ENCODE assay signal across 10 mouse cellular contexts in the genomic region with DNA sequence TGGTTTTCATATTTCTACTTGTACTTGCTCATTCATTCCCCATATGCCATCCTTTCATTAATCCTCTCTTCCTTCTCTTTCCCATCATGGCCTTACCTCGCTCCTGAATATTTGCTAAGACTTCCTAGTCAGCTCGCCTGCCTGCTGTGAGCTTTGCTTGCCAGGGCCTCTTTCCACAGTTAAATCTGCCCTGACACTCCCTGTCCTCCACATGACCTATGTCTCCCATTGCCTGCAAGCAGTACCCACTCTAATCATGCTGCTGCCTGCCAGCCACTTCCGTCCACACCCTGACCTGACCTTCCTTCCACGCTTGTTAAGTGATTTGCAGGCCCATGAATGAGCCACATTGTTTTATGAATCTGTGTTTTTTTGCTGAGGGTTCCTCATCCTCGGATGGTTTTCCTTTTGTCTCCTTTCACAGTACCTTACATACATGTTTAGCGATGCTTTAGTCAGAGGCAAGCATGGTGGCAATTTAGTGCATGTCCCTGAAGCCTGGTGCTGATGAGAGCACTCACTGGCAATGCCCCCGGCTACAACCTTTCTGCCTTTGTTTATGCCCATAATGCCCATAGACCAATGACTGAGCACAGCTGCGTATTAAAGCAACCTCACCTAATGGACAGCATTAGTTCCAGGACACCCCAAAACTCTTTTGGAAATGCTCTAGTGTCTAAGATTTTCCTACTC.
DNase-seq lines count a peak whose midpoint lies in the region; ATAC-seq and TF ChIP-seq lines count a peak whose summit lies in the region.
"Had no signal": no experiment of that assay in that cellular context is flagged by ENCODE, and none has a peak within 500 bp of the region (broad histone marks: within the 10 kb centered on the region; RNA-seq: fewer than 3 reads in every experiment).

No protein-coding gene starts in this region.

- H3K36me3 ChIP-seq in embryonic facial prominence, embryonic 11.5 days (replicated peaks; ENCODE audit: control insufficient read depth, insufficient read depth, low read depth, low read length): no peaks in the 10 kb centered on the region
- H3K36me3 ChIP-seq in intestine, embryonic 14.5 days (ENCODE audit: control insufficient read depth, insufficient read depth, low read length): no peaks in the 10 kb centered on the region
- H3K36me3 ChIP-seq in heart, adult 2 months (ENCODE audit: control insufficient read depth, insufficient read depth, low read length): no peaks in the 10 kb centered on the region

- H3K9me3 ChIP-seq in embryonic facial prominence, embryonic 11.5 days (replicated peaks; ENCODE audit: control insufficient read depth, low read length): no peaks in the 10 kb centered on the region
- no peaks in the 10 kb centered on the region for H3K9me3 ChIP-seq in intestine, embryonic 14.5 days (ENCODE audit: control insufficient read depth, low read length)

- no peak overlapping the region; the same call in 1 of the 2 replicates for H3K27ac ChIP-seq in embryonic facial prominence, embryonic 11.5 days (replicated peaks; ENCODE audit: low read depth, low read length)
- no peak overlapping the region for H3K27ac ChIP-seq in intestine, embryonic 14.5 days (ENCODE audit: low read depth)
- no peak overlapping the region for H3K27ac ChIP-seq in cerebellum, adult 2 months (ENCODE audit: insufficient read depth, low read length)
- no peak overlapping the region for H3K27ac ChIP-seq in heart, adult 2 months

- intact Hi-C loops in left cerebral cortex, postnatal 4 days (cut with DNase I): no loop called here
- intact Hi-C loops in heart, postnatal 25 days (cut with DNase I): no loop called here
- intact Hi-C loops in heart, adult 2 months (cut with DNase I): no loop called here

- no peak for TF ChIP-seq POLR2A in cerebellum, adult 2 months (IDR thresholded peaks at IDR 0.05; ENCODE audit: borderline replicate concordance, insufficient read depth, low read length)
- TF ChIP-seq POLR2A in heart, adult 2 months (IDR thresholded peaks at IDR 0.05; ENCODE audit: insufficient read depth, low read depth, low read length): no peak

- no peak for TF ChIP-seq CTCF in cerebellum, adult 2 months (IDR thresholded peaks at IDR 0.05; ENCODE audit: borderline replicate concordance, insufficient read depth, low read depth, low read length)
- no peak for TF ChIP-seq CTCF in heart, adult 2 months (IDR thresholded peaks at IDR 0.05)

- no peak overlapping the region for H3K9ac ChIP-seq in embryonic facial prominence, embryonic 11.5 days (replicated peaks; ENCODE audit: low read length)
- no peak overlapping the region for H3K9ac ChIP-seq in intestine, embryonic 14.5 days (ENCODE audit: low read length)
- no peak overlapping the region for H3K9ac ChIP-seq in heart, adult 2 months (ENCODE audit: low read depth, low read length)

- H3K4me1 ChIP-seq in embryonic facial prominence, embryonic 11.5 days (ENCODE audit: control insufficient read depth, insufficient read depth, low read length): no peaks in the 10 kb centered on the region; the same call in 1 of the 2 replicates
- no peaks in the 10 kb centered on the region; the same call in 1 of the 2 replicates for H3K4me1 ChIP-seq in intestine, embryonic 14.5 days (replicated peaks; ENCODE audit: control insufficient read depth, insufficient read depth, low read length)
- peaks cover 23% of the 10 kb centered on the region for H3K4me1 ChIP-seq in cerebellum, adult 2 months (ENCODE audit: control insufficient read depth, insufficient read depth, low read length)
- H3K4me1 ChIP-seq in heart, adult 2 months (ENCODE audit: control insufficient read depth, insufficient read depth, low read length): no peaks in the 10 kb centered on the region

- H3K79me2 ChIP-seq in heart, adult 2 months (replicated peaks; ENCODE audit: control insufficient read depth, insufficient read depth, low read length): no peaks in the 10 kb centered on the region

- no peak overlapping the region for H3K4me2 ChIP-seq in embryonic facial prominence, embryonic 11.5 days (ENCODE audit: low read depth, low read length)
- no peak overlapping the region for H3K4me2 ChIP-seq in intestine, embryonic 14.5 days (ENCODE audit: low read length)

- 0 out of 2 replicates have a peak, but pooled peaks have one; percentile 48 for ATAC-seq in embryonic facial prominence, embryonic 11.5 days (replicated peaks; ENCODE audit: insufficient number of reproducible peaks, low FRiP score, low TSS enrichment, low read depth)
- no peak for ATAC-seq in intestine, embryonic 14.5 days (replicated peaks; ENCODE audit: low FRiP score, low TSS enrichment, low read depth)
- ATAC-seq: activated CD4-positive, CD25-positive, alpha-beta regulatory T cell, adult 4 months had no signal

- no peak overlapping the region for H3K4me3 ChIP-seq in embryonic facial prominence, embryonic 11.5 days (ENCODE audit: low read depth, low read length)
- H3K4me3 ChIP-seq in intestine, embryonic 14.5 days (ENCODE audit: low read depth, low read length): no peak overlapping the region
- no peak overlapping the region for H3K4me3 ChIP-seq in cerebellum, adult 2 months (replicated peaks; ENCODE audit: insufficient read depth, low read depth, low read length)
- no peak overlapping the region for H3K4me3 ChIP-seq in heart, adult 2 months

- WGBS in embryonic facial prominence, embryonic 11.5 days: 31% methylated on average over 8 of the region's 8 CpGs
- WGBS in intestine, embryonic 14.5 days: 58% methylated on average over 8 of the region's 8 CpGs
- WGBS in cerebellum, adult 2 months: 73% methylated on average over 8 of the region's 8 CpGs
- WGBS in heart, adult 2 months: 59% methylated on average over 8 of the region's 8 CpGs

- peak; percentile 27 for DNase-seq in left cerebral cortex, postnatal 4 days
- no peak for DNase-seq in left cerebral cortex, adult 8-10 months (ENCODE audit: low spot score in 2 of 2)
- peak; percentile 26 for DNase-seq in embryonic facial prominence, embryonic 11.5 days (ENCODE audit: low spot score)
- DNase-seq in intestine, embryonic 14.5 days (ENCODE audit: low spot score): peak; percentile 53
- peak; percentile 46 for DNase-seq in retina, embryonic 14.5 days (ENCODE audit: low spot score)
- no peak for DNase-seq in heart, postnatal 25 days (ENCODE audit: low spot score)
- DNase-seq in cerebellum, adult 2 months: no peak
- no peak for DNase-seq in heart, adult 2 months
- DNase-seq: cerebellum, adult 18-20 months had no signal

- H3K27me3 ChIP-seq in embryonic facial prominence, embryonic 11.5 days (ENCODE audit: control insufficient read depth, insufficient read depth, low read length): no peaks in the 10 kb centered on the region
- H3K27me3 ChIP-seq in intestine, embryonic 14.5 days (replicated peaks; ENCODE audit: control insufficient read depth, insufficient read depth, low read length): no peaks in the 10 kb centered on the region
- no peaks in the 10 kb centered on the region for H3K27me3 ChIP-seq in cerebellum, adult 2 months (ENCODE audit: control insufficient read depth, insufficient read depth, low read length)
- H3K27me3 ChIP-seq in heart, adult 2 months (ENCODE audit: control insufficient read depth, insufficient read depth, low read length): no peaks in the 10 kb centered on the region

- no peak for TF ChIP-seq EP300 in heart, adult 2 months (IDR thresholded peaks at IDR 0.05; ENCODE audit: insufficient read depth, low read depth, low read length)

Comparison
In these comparisons a context has a peak if more than half of its experiments do, and no peak if none do; other contexts are left out.
1. DNase-seq: peak in left cerebral cortex, postnatal 4 days (single experiment), embryonic facial prominence, embryonic 11.5 days (single experiment), intestine, embryonic 14.5 days (single experiment) and retina, embryonic 14.5 days (single experiment); none in left cerebral cortex, adult 8-10 months (0 of 2), heart, postnatal 25 days (single experiment), cerebellum, adult 2 months (0 of 2) and heart, adult 2 months (0 of 2).